Mouse (Mus musculus): ENCODE results near the gene Nhej1. TPM values are rescaled to one million over a fixed set of nuclear protein-coding genes. Genes with fewer than 3 reads are reported as not detected.

The Nhej1 gene
- polyA plus RNA-seq, 1 experiment from 2014 or later = 7.2 TPM

- H3K9ac ChIP-seq (ENCODE audit: low read depth, low read length) = peak within 1 kb of the TSS; percentile 53; the same call in 1 of the 2 replicates
Observed at GRCm38 (mm10) chr1:74935402-74935801, 189.6 kb downstream of the Nhej1 start, which contains the start of gene Cfap65. TSS of gene Cfap65 (minus strand) at chr1:74935599.

GRCm38 (mm10) chr1:74927621-74928296, 197.2 kb downstream of the Nhej1 start:
- 0 out of 2 replicates have a peak, but pooled peaks cover 3% of the 10 kb centered on the region for H3K27me3 ChIP-seq (replicated peaks; ENCODE audit: control insufficient read depth, insufficient read depth, low read length)
- WGBS = 84% methylated on average over 9 of the region's 9 CpGs
- H3K36me3 ChIP-seq (ENCODE audit: control insufficient read depth, insufficient read depth, low read length) = no peaks in the 10 kb centered on the region

More at GRCm38 (mm10) chr1:74935402-74935801, 189.6 kb downstream of the Nhej1 start, which contains the start of gene Cfap65:
- ATAC-seq = peak; percentile 88
- Histone ChIP-seq H3K27ac (ENCODE audit: low read depth, low read length) (no peak within 1 kb of the TSS), H3K4me2 (ENCODE audit: low read length) (peak within 1 kb of the TSS; percentile 69), H3K4me1 (ENCODE audit: control insufficient read depth, insufficient read depth, low read depth, low read length) (no peaks in the 10 kb centered on the region), H3K27me3 (replicated peaks; ENCODE audit: control insufficient read depth, insufficient read depth, low read length) (peaks cover 14% of the 10 kb centered on the region), H3K36me3 (ENCODE audit: control insufficient read depth, insufficient read depth, low read length) (no peaks in the 10 kb centered on the region), H3K9me3 (ENCODE audit: control insufficient read depth, low read length) (no peaks in the 10 kb centered on the region), H3K4me3 (ENCODE audit: low read length) (peak within 1 kb of the TSS; percentile 49)
- 2% methylated on average over 18 of the region's 18 CpGs for WGBS

GRCm38 (mm10) chr1:74926721-74927120, 198.3 kb downstream of the Nhej1 start:
- no peaks in the 10 kb centered on the region for H3K36me3 ChIP-seq (ENCODE audit: control insufficient read depth, insufficient read depth, low read length)
- no peak overlapping the region for H3K4me3 ChIP-seq (ENCODE audit: low read length)
- H3K9me3 ChIP-seq (ENCODE audit: control insufficient read depth, low read length) = no peaks in the 10 kb centered on the region
- no peak overlapping the region for H3K9ac ChIP-seq (ENCODE audit: low read depth, low read length)
- no peak overlapping the region for H3K27ac ChIP-seq (ENCODE audit: low read depth, low read length)
- H3K4me1 ChIP-seq (ENCODE audit: control insufficient read depth, insufficient read depth, low read depth, low read length) = no peaks in the 10 kb centered on the region
- WGBS = 41% methylated on average over 6 of the region's 6 CpGs
- no peaks in the 10 kb centered on the region for H3K27me3 ChIP-seq (replicated peaks; ENCODE audit: control insufficient read depth, insufficient read depth, low read length)
- no peak for ATAC-seq
- H3K4me2 ChIP-seq (ENCODE audit: low read length) = no peak overlapping the region

More at GRCm38 (mm10) chr1:74927621-74928296, 197.2 kb downstream of the Nhej1 start:
- H3K27ac ChIP-seq (ENCODE audit: low read depth, low read length) = no peak overlapping the region
- H3K4me1 ChIP-seq (ENCODE audit: control insufficient read depth, insufficient read depth, low read depth, low read length) = no peaks in the 10 kb centered on the region
- H3K9me3 ChIP-seq (ENCODE audit: control insufficient read depth, low read length) = no peaks in the 10 kb centered on the region
- H3K9ac ChIP-seq (ENCODE audit: low read depth, low read length) = no peak overlapping the region
- H3K4me2 ChIP-seq (ENCODE audit: low read length) = no peak overlapping the region
- H3K4me3 ChIP-seq (ENCODE audit: low read length) = no peak overlapping the region
- no peak for ATAC-seq

GRCm38 (mm10) chr1:74924464-74924863, 200.5 kb downstream of the Nhej1 start:
- Histone ChIP-seq H3K27me3 (replicated peaks; ENCODE audit: control insufficient read depth, insufficient read depth, low read length) (no peaks in the 10 kb centered on the region), H3K4me1 (ENCODE audit: control insufficient read depth, insufficient read depth, low read depth, low read length) (no peaks in the 10 kb centered on the region), H3K27ac (ENCODE audit: low read depth, low read length) (no peak overlapping the region), H3K36me3 (ENCODE audit: control insufficient read depth, insufficient read depth, low read length) (no peaks in the 10 kb centered on the region), H3K4me2 (ENCODE audit: low read length) (no peak overlapping the region), H3K9ac (ENCODE audit: low read depth, low read length) (no peak overlapping the region), H3K4me3 (ENCODE audit: low read length) (no peak overlapping the region), H3K9me3 (ENCODE audit: control insufficient read depth, low read length) (no peaks in the 10 kb centered on the region)
- no peak for ATAC-seq
- 69% methylated on average over 4 of the region's 4 CpGs for WGBS

Other genes starting within 250 kb of the Nhej1 start
- gene Fev, start 239.8 kb downstream of the Nhej1 start, polyA plus RNA-seq (2015; fragmentation: Nextera tagmentation; extraction: Ambion mirVana) = 2.9 and 3.3 TPM in 2 replicates
- gene Cryba2, start 232.1 kb downstream of the Nhej1 start, polyA plus RNA-seq (2015; fragmentation: Nextera tagmentation; extraction: Ambion mirVana) = 1.4 and 2.1 TPM in 2 replicates
- gene Cfap65, start 189.6 kb downstream of the Nhej1 start, polyA plus RNA-seq (2015; fragmentation: Nextera tagmentation; extraction: Ambion mirVana) = 1.1 and 1.6 TPM in 2 replicates
- 0.25 and 0.30 TPM in 2 replicates for gene Ihh, start 173.5 kb downstream of the Nhej1 start, polyA plus RNA-seq (2015; fragmentation: Nextera tagmentation; extraction: Ambion mirVana)
- gene Slc23a3, start 8.7 kb upstream of the Nhej1 start, polyA plus RNA-seq (2015; fragmentation: Nextera tagmentation; extraction: Ambion mirVana) = not detected in 2 replicates
- gene Cnppd1, start 17.5 kb upstream of the Nhej1 start, polyA plus RNA-seq (2015; fragmentation: Nextera tagmentation; extraction: Ambion mirVana) = 42.3 and 51.7 TPM in 2 replicates
- gene Retreg2, start 17.6 kb upstream of the Nhej1 start, polyA plus RNA-seq (2015; fragmentation: Nextera tagmentation; extraction: Ambion mirVana) = 139 and 144 TPM in 2 replicates
- gene Zfand2b, start 43.4 kb upstream of the Nhej1 start, polyA plus RNA-seq (2015; fragmentation: Nextera tagmentation; extraction: Ambion mirVana) = 39.9 and 43.4 TPM in 2 replicates
- gene Abcb6, start 55.2 kb upstream of the Nhej1 start, polyA plus RNA-seq (2015; fragmentation: Nextera tagmentation; extraction: Ambion mirVana) = 53.9 and 57.6 TPM in 2 replicates
- gene Ankzf1, start 67.0 kb upstream of the Nhej1 start, polyA plus RNA-seq (2015; fragmentation: Nextera tagmentation; extraction: Ambion mirVana) = 26.9 and 27.8 TPM in 2 replicates
- gene Atg9a, start 67.0 kb upstream of the Nhej1 start, polyA plus RNA-seq (2015; fragmentation: Nextera tagmentation; extraction: Ambion mirVana) = 62.1 and 70.5 TPM in 2 replicates
- 20.1 and 21.1 TPM in 2 replicates for gene Glb1l, start 85.6 kb upstream of the Nhej1 start, polyA plus RNA-seq (2015; fragmentation: Nextera tagmentation; extraction: Ambion mirVana)
- 144 and 145 TPM in 2 replicates for gene Stk16, start 85.6 kb upstream of the Nhej1 start, polyA plus RNA-seq (2015; fragmentation: Nextera tagmentation; extraction: Ambion mirVana)
- 45.5 and 74.1 TPM in 2 replicates for gene Tuba4a, start 94.7 kb upstream of the Nhej1 start, polyA plus RNA-seq (2015; fragmentation: Nextera tagmentation; extraction: Ambion mirVana)
- gene A630095N17Rik, start 106.9 kb upstream of the Nhej1 start, polyA plus RNA-seq (2015; fragmentation: Nextera tagmentation; extraction: Ambion mirVana) = 0.26 TPM in 1 of 2 replicates, not detected in the other
- 86.3 and 98.0 TPM in 2 replicates for gene Dnajb2, start 111.2 kb upstream of the Nhej1 start, polyA plus RNA-seq (2015; fragmentation: Nextera tagmentation; extraction: Ambion mirVana)
- 36.9 and 40.6 TPM in 2 replicates for gene Ptprn, start 139.3 kb upstream of the Nhej1 start, polyA plus RNA-seq (2015; fragmentation: Nextera tagmentation; extraction: Ambion mirVana)
- gene Resp18, start 153.2 kb upstream of the Nhej1 start, polyA plus RNA-seq (2015; fragmentation: Nextera tagmentation; extraction: Ambion mirVana) = 251 and 327 TPM in 2 replicates
- gene Dnpep, start 192.8 kb upstream of the Nhej1 start, polyA plus RNA-seq (2015; fragmentation: Nextera tagmentation; extraction: Ambion mirVana) = 149 and 150 TPM in 2 replicates
- 1.7 and 10.9 TPM in 2 replicates for gene Des, start 235.1 kb upstream of the Nhej1 start, polyA plus RNA-seq (2015; fragmentation: Nextera tagmentation; extraction: Ambion mirVana)